Mouse (Mus musculus) stomach, postnatal 0 days (tissue): ENCODE measurements around the gene Gm20498. TPM values are rescaled to one million over a fixed set of nuclear protein-coding genes. Genes with fewer than 3 reads are reported as not detected.

Experiments
- ATAC-seq: fragments of 200-750 bp; cut with Nextera tagmentation; 2 replicates; pipeline ENCODE4 v1.8.0; 2017; ENCODE audit not compliant: low FRiP score, low TSS enrichment
- DNase-seq: peaks from one replicate; pipeline ENCODE4 v3.0.0-alpha.2; 2016; ENCODE audit warnings: low spot score
- H3K27ac ChIP-seq: fragments of 300-500 bp; sonication (generic); replicated peaks from 2 replicates; pipeline ENCODE4 v1.5.1; 2014; ENCODE audit warnings: mild to moderate bottlenecking, control low read depth
- H3K27me3 ChIP-seq: fragments of 300-500 bp; sonication (generic); 2 replicates; pipeline ENCODE4 v1.6.1; 2014; ENCODE audit warnings: low read length; ENCODE audit not compliant: control insufficient read depth, insufficient read depth
- H3K36me3 ChIP-seq: fragments of 300-500 bp; sonication (generic); 2 replicates; pipeline ENCODE4 v1.6.1; 2014; ENCODE audit warnings: low read length, mixed read lengths; ENCODE audit not compliant: control insufficient read depth, insufficient read depth
- H3K4me1 ChIP-seq: fragments of 300-500 bp; sonication (generic); replicated peaks from 2 replicates; pipeline ENCODE4 v1.6.1; 2014; ENCODE audit warnings: antibody characterized with exemption; ENCODE audit not compliant: control insufficient read depth, insufficient read depth
- H3K4me2 ChIP-seq: fragments of 300-500 bp; sonication (generic); replicated peaks from 2 replicates; pipeline ENCODE4 v1.6.1; 2014; ENCODE audit warnings: low read depth, mild to moderate bottlenecking, control low read depth, moderate library complexity
- H3K4me3 ChIP-seq: fragments of 300-500 bp; sonication (generic); 2 replicates; pipeline ENCODE4 v1.5.1; 2014; ENCODE audit warnings: low read depth, low read length, control low read depth
- H3K9ac ChIP-seq: fragments of 300-500 bp; sonication (generic); 2 replicates; pipeline ENCODE4 v1.6.1; 2014; ENCODE audit warnings: mild to moderate bottlenecking, low read length, control low read depth, mixed read lengths
- H3K9me3 ChIP-seq: fragments of 300-500 bp; sonication (generic); 2 replicates; pipeline ENCODE4 v1.6.1; 2016; ENCODE audit warnings: low read length; ENCODE audit not compliant: control insufficient read depth
- CTCF ChIP-seq: IDR thresholded peaks from 2 replicates; pipeline ENCODE4 v1.5.1; 2016; ENCODE audit warnings: antibody characterized with exemption, low read depth, mild to moderate bottlenecking, moderate library complexity
- EP300 ChIP-seq: optimal IDR thresholded peaks from 2 replicates; pipeline ENCODE3; 2016; ENCODE audit warnings: antibody characterized with exemption
- WGBS: fragments of 180-500 bp; shearing (Covaris S2); extraction: QIAGEN DNeasy Blood & Tissue Kit; methylation state at CpG from one replicate; pipeline ENCODE4 v1.1.7; 2014; 5-methylcytosine and 5-hydroxymethylcytosine counted together
- polyA plus RNA-seq: library from polyadenylated mRNA; unstranded; fragments of >200 nt; fragmentation: Nextera tagmentation; extraction: Ambion mirVana; gene quantifications from 2 replicates; pipeline ENCODE4 v1.2.1, GENCODE M21; 2015

Gene Gm20498
- polyA plus RNA-seq, 1 experiment from 2014 or later, result 18.9 TPM

GRCm38 (mm10) chr12:81317811-81318210 lies 214.9 kb downstream of the Gm20498 start:
- H3K27me3 ChIP-seq, result no peaks in the 10 kb centered on the region
- H3K4me1 ChIP-seq, result no peaks in the 10 kb centered on the region
- ATAC-seq (no peak), DNase-seq (no peak)
- H3K4me2 ChIP-seq, result no peak overlapping the region
- TF ChIP-seq EP300 (no peak), CTCF (no peak)
- H3K4me3 ChIP-seq, result no peak overlapping the region
- 34% methylated on average over 2 of the region's 2 CpGs for WGBS
- H3K27ac ChIP-seq, result no peak overlapping the region
- no peaks in the 10 kb centered on the region for H3K36me3 ChIP-seq
- H3K9ac ChIP-seq, result no peak overlapping the region
- H3K9me3 ChIP-seq, result no peaks in the 10 kb centered on the region

DNA sequence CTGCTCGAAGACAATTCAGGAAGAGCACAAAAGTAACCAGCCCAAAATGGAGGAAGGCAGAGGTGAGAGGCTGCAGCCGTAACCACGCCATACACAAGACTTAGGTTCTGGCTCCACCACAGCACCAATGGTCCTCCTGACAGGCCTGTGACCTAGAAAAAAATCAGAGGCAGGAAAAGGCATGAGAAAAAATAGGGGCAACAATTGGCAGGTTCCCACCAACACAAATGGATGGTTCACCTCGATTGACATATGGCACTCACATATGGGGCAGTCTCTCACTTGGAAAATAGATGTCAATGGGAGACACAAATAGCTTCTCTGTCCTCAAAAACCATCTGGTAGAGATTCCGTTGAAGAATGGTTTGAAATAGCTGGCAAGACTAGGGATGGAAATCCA lies 216.8 kb downstream of the Gm20498 start:
- Histone ChIP-seq H3K27me3 (no peaks in the 10 kb centered on the region), H3K9ac (no peak overlapping the region), H3K36me3 (no peaks in the 10 kb centered on the region), H3K4me2 (no peak overlapping the region), H3K4me1 (no peaks in the 10 kb centered on the region), H3K9me3 (no peaks in the 10 kb centered on the region), H3K4me3 (no peak overlapping the region), H3K27ac (no peak overlapping the region)
- no peak for DNase-seq
- WGBS, result 92% methylated on average over 5 of the region's 5 CpGs
- no peak for ATAC-seq
- TF ChIP-seq CTCF (no peak), EP300 (no peak)

Other genes starting within 250 kb of the Gm20498 start
- gene Slc8a3, start 199.7 kb downstream of the Gm20498 start, polyA plus RNA-seq, result 0.12 and 0.15 TPM in 2 replicates
- 0.05 and 0.08 TPM in 2 replicates for gene Gm4787, start 153.4 kb downstream of the Gm20498 start, polyA plus RNA-seq
- gene Adam4, start 111.0 kb downstream of the Gm20498 start, polyA plus RNA-seq, result 0.15 and 0.17 TPM in 2 replicates
- 183 and 192 TPM in 2 replicates for gene Cox16, start 47.8 kb downstream of the Gm20498 start, polyA plus RNA-seq
- gene Synj2bp, start within 50 bp of the Gm20498 start, polyA plus RNA-seq, result 20.0 and 20.7 TPM in 2 replicates
- gene Adam21, start 35.6 kb upstream of the Gm20498 start, polyA plus RNA-seq, result 0.06 and 0.07 TPM in 2 replicates
- 37.4 and 37.6 TPM in 2 replicates for gene Med6, start 62.1 kb upstream of the Gm20498 start, polyA plus RNA-seq
- gene Ttc9, start 98.3 kb upstream of the Gm20498 start, polyA plus RNA-seq, result 4.4 and 5.5 TPM in 2 replicates
- gene Map3k9, start 248.3 kb upstream of the Gm20498 start, polyA plus RNA-seq, result 3.2 and 3.8 TPM in 2 replicates